Mouse (Mus musculus) spleen, adult 12 weeks (tissue): ENCODE results near the gene Creb5.

Experiments
- DNase-seq: peaks from one replicate; pipeline ENCODE4 v3.0.0; 2022; ENCODE audit warnings: low spot score

The Creb5 gene

GRCm38 (mm10) chr6:53491331-53491730, 204.3 kb downstream of the Creb5 start:
- no peak for DNase-seq

- DNase-seq, result no peak
These were observed 206.8 kb downstream of the Creb5 start for GRCm38 (mm10) chr6:53493864-53494263.

- no peak for DNase-seq
These were observed 208.6 kb downstream of the Creb5 start for GRCm38 (mm10) chr6:53495667-53496066.

GRCm38 (mm10) chr6:53496325-53496753, 209.3 kb downstream of the Creb5 start:
- DNase-seq, result no peak

- DNase-seq, result no peak
These were observed 210.9 kb downstream of the Creb5 start for GRCm38 (mm10) chr6:53497904-53498536.

GRCm38 (mm10) chr6:53499621-53500295, 212.7 kb downstream of the Creb5 start:
- no peak for DNase-seq

GRCm38 (mm10) chr6:53501236-53501635, 214.2 kb downstream of the Creb5 start:
- no peak for DNase-seq

- DNase-seq, result no peak
These were observed 220.0 kb downstream of the Creb5 start for GRCm38 (mm10) chr6:53506947-53507564.

- no peak for DNase-seq
These were observed 221.9 kb downstream of the Creb5 start for GRCm38 (mm10) chr6:53508847-53509494.

GRCm38 (mm10) chr6:53510005-53510404, 222.9 kb downstream of the Creb5 start:
- no peak for DNase-seq

GRCm38 (mm10) chr6:53512226-53512625, 225.2 kb downstream of the Creb5 start:
- no peak for DNase-seq

GRCm38 (mm10) chr6:53513380-53513779, 226.3 kb downstream of the Creb5 start:
- no peak for DNase-seq

GRCm38 (mm10) chr6:53514862-53515261, 227.8 kb downstream of the Creb5 start:
- DNase-seq, result no peak

GRCm38 (mm10) chr6:53515611-53516010, 228.5 kb downstream of the Creb5 start:
- no peak for DNase-seq

- DNase-seq, result no peak
These were observed 230.4 kb downstream of the Creb5 start for GRCm38 (mm10) chr6:53517371-53517945.

- DNase-seq, result no peak
These were observed 236.8 kb downstream of the Creb5 start for GRCm38 (mm10) chr6:53523743-53524497.

- DNase-seq, result no peak
These were observed 239.4 kb downstream of the Creb5 start for GRCm38 (mm10) chr6:53526460-53526859.

- no peak for DNase-seq
These were observed 243.7 kb downstream of the Creb5 start for GRCm38 (mm10) chr6:53530742-53531141.

GRCm38 (mm10) chr6:53531461-53531860, 244.4 kb downstream of the Creb5 start:
- no peak for DNase-seq

GRCm38 (mm10) chr6:53537530-53537929, 250.5 kb downstream of the Creb5 start:
- no peak for DNase-seq

- DNase-seq, result no peak
These were observed 254.7 kb downstream of the Creb5 start for GRCm38 (mm10) chr6:53541798-53542197.

- DNase-seq, result no peak
These were observed 258.4 kb downstream of the Creb5 start for GRCm38 (mm10) chr6:53545483-53545900.
